Mouse (Mus musculus) ES-E14 (cell line): ENCODE measurements at regions not wholly inside any gene's neighbourhood (a gene's known extent, or its start where the extent isn't known, plus 50 kb on each side); places are given as distances from the start of the nearest gene placed in this dataset.

Experiments used
- MAFK ChIP-seq: IDR thresholded peaks from 2 replicates; pipeline ENCODE4 v1.6.1; 2014; ENCODE audit warnings: mild to moderate bottlenecking, low read depth, low read length, inconsistent platforms; ENCODE audit not compliant: insufficient read depth
- ZC3H11A ChIP-seq: IDR thresholded peaks from 2 replicates; pipeline ENCODE4 v1.6.1; 2012; ENCODE audit warnings: low read depth, mild to moderate bottlenecking, inconsistent platforms, low read length, borderline replicate concordance
- ZNF384 ChIP-seq: IDR thresholded peaks from 2 replicates; pipeline ENCODE4 v1.6.1; 2012; ENCODE audit warnings: low read depth, low read length, inconsistent platforms

GRCm38 (mm10) chr4:153233762-153234161 is 248.8 kb downstream of the Ajap1 start:
- TF ChIP-seq ZC3H11A (no peak), MAFK (no peak), ZNF384 (no peak)
